Mouse (Mus musculus): Measurements from ENCODE around the gene Lrrc4.

The Lrrc4 gene

GRCm38 (mm10) chr6:28717845-28718237 lies 113.7 kb downstream of the Lrrc4 start:
- DNase-seq, result no peak

- DNase-seq, result no peak
Observed at GRCm38 (mm10) chr6:28717203-28717844, 114.2 kb downstream of the Lrrc4 start.

GRCm38 (mm10) chr6:28710035-28710434 lies 121.5 kb downstream of the Lrrc4 start:
- DNase-seq, result no peak

- no peak for DNase-seq
Observed at GRCm38 (mm10) chr6:28706976-28707592, 124.5 kb downstream of the Lrrc4 start.

- DNase-seq, result no peak
Observed at GRCm38 (mm10) chr6:28706108-28706975, 125.2 kb downstream of the Lrrc4 start.

- DNase-seq, result no peak
Observed at GRCm38 (mm10) chr6:28705384-28706107, 126.0 kb downstream of the Lrrc4 start.

GRCm38 (mm10) chr6:28704612-28705011 lies 126.9 kb downstream of the Lrrc4 start:
- DNase-seq, result no peak

- DNase-seq, result no peak
Observed at GRCm38 (mm10) chr6:28697214-28697613, 134.3 kb downstream of the Lrrc4 start.

GRCm38 (mm10) chr6:28692659-28693058 lies 138.9 kb downstream of the Lrrc4 start:
- no peak for DNase-seq

- DNase-seq, result no peak
Observed at GRCm38 (mm10) chr6:28687776-28688175, 143.8 kb downstream of the Lrrc4 start.

GRCm38 (mm10) chr6:28685745-28686144 lies 145.8 kb downstream of the Lrrc4 start:
- no peak for DNase-seq

- DNase-seq, result no peak
Observed at GRCm38 (mm10) chr6:28685052-28685451, 146.5 kb downstream of the Lrrc4 start.

GRCm38 (mm10) chr6:28681521-28682457 lies 149.8 kb downstream of the Lrrc4 start:
- peak; percentile 48 for DNase-seq

GRCm38 (mm10) chr6:28680537-28680936 lies 151.0 kb downstream of the Lrrc4 start:
- peak; percentile 11 for DNase-seq

- DNase-seq, result no peak
Observed at GRCm38 (mm10) chr6:28678896-28679295, 152.7 kb downstream of the Lrrc4 start.

GRCm38 (mm10) chr6:28674686-28675085 lies 156.9 kb downstream of the Lrrc4 start:
- no peak for DNase-seq

GRCm38 (mm10) chr6:28672388-28672787 lies 159.2 kb downstream of the Lrrc4 start:
- no peak for DNase-seq

- DNase-seq, result no peak
Observed at GRCm38 (mm10) chr6:28669251-28669650, 162.3 kb downstream of the Lrrc4 start.

- DNase-seq, result no peak
Observed at GRCm38 (mm10) chr6:28667586-28667985, 164.0 kb downstream of the Lrrc4 start.

GRCm38 (mm10) chr6:28664716-28665115 lies 166.8 kb downstream of the Lrrc4 start:
- no peak for DNase-seq

GRCm38 (mm10) chr6:28663670-28664069 lies 167.9 kb downstream of the Lrrc4 start:
- DNase-seq, result no peak

GRCm38 (mm10) chr6:28663004-28663403 lies 168.5 kb downstream of the Lrrc4 start:
- no peak for DNase-seq

Data from kidney, adult 9 months (tissue).